Mouse (Mus musculus) cerebellum, adult 8-10 months (tissue): ENCODE results near the gene Cdk5rap2.
A peak's percentile ranks its signal among the peaks of the same experiment; 100 is the strongest.

ENCODE experiments used
- DNase-seq: peaks from one replicate; pipeline ENCODE4 v3.0.0; 2022

Gene Cdk5rap2

DNA sequence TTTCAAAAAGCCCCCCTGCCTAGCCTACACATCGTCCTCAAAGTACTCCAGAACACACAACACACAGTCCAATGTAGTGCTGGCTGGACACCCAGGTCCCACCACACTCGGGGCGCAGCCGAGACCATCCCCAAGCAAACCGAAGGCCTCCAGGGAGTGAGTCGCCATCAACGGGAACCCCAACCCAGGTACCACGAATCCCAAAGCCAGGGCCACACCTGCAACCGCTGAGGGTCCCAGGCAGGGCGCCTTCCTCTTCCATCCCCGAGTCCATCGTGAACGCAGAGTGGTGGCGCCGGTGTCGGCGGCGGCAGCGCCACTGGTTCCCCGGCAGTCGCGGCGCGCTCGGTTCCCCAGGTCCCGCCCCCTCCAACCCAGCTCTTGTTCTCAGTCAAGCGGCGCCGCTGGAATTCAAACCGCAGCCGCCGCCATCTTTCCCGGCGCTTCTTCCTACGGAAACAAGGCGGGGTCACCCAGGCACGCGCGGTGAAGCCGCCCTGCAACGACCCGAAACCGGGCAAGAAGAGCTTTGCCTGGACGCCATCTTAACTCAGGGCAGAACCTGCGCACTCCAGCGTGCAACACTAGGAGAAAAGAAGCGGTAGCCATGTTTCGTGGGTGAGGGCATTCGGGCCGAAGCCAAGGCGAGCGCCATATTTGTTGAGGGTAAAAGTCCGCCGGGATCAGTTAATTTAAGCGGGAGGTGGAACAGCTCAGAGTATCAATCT lies at the start of gene Cdk5rap2:
Gene Cdk5rap2 (minus strand): TSS at position 450 of the 728 bp plus-strand sequence.
- DNase-seq, result peak; percentile 95

- no peak for DNase-seq
These were observed 41.9 kb upstream of the Cdk5rap2 start for GRCm38 (mm10) chr4:70452161-70452560.

GRCm38 (mm10) chr4:70451750-70452149 lies 41.5 kb upstream of the Cdk5rap2 start:
- peak; percentile 50 for DNase-seq

DNA sequence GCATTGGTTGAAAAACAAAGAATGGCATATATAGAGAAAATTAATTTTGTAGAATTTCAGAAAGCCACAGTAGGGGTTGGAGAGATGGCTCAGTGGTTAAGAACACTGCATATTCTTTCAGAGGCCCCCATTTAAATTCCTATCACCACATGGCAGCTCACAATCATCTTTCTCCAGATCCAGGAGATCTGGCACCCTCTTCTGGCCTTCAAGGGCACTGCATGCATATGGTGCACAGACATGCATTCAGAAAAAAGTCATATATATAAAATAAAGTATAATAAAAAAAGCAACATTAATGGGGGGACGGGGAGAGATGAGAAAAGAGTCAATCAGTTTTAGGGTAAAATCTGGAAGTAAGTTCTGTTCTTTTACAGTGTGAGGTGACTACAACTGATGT lies 39.4 kb upstream of the Cdk5rap2 start:
- no peak for DNase-seq

GRCm38 (mm10) chr4:70446774-70447173 lies 36.5 kb upstream of the Cdk5rap2 start:
- no peak for DNase-seq

- no peak for DNase-seq
These were observed 10.0 kb upstream of the Cdk5rap2 start for GRCm38 (mm10) chr4:70420202-70420601.

DNA sequence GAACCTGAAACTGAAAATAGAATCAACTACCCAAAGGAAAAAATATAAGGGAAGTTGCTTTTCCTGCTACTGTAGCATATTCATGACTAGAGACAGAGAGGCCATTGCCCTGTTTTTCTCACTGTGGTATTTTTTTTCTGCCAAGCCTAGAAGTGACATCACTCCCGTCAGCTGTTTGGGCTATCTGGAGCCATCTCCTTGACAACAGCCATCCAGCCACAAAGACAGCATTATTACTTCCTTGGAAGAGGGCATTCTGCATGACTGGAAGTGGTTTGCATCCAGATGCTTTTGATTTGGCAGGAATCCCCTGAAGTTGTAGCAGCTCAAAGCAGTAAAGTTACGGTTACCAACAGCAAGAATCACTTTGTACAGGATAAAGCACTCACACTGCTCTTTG lies 1.9 kb upstream of the Cdk5rap2 start:
- no peak for DNase-seq

- DNase-seq, result no peak
These were observed 787 bp downstream of the Cdk5rap2 start for GRCm38 (mm10) chr4:70409456-70409855.

DNA sequence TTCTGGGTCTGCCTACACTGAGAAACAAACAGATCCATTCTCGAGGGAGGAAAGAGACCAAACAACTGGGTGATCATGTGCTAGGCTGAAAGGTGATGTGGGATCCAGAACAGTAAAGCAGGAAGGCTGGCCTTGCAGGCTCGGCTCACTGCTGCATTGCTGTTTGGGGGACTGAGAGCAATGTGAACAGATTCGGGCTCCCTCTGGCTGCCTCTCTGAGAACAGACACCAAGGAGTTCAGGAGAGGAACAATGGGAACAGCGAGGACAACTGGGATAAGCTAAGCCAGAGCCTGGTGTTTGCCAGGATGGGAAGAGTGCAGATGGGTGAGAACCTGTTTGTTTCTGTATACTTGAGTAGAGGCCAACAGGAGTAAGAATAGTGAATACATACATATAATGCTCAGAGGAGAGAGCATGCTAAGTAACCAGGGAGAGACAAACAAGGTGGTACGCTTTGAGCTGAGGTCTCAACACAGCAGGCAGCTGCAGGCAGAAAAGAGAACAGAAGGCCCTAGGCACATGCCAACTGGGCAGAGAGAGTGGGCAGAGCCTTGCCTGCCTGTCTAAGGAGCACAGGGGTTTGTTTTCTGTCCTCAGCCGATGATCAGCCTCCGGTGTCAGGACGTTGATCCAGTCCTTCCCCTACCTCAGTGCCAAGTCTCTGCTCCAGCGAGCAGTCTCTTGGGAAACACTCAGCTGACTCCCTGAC lies 8.0 kb downstream of the Cdk5rap2 start:
- peak; percentile 69 for DNase-seq

- DNase-seq, result no peak
These were observed 10.8 kb downstream of the Cdk5rap2 start for GRCm38 (mm10) chr4:70399476-70399875.

GRCm38 (mm10) chr4:70399074-70399473 lies 11.2 kb downstream of the Cdk5rap2 start:
- no peak for DNase-seq

GRCm38 (mm10) chr4:70398088-70398487 lies 12.2 kb downstream of the Cdk5rap2 start:
- no peak for DNase-seq

- DNase-seq, result no peak
These were observed 13.5 kb downstream of the Cdk5rap2 start for GRCm38 (mm10) chr4:70396701-70397100.

GRCm38 (mm10) chr4:70394736-70395135 lies 15.5 kb downstream of the Cdk5rap2 start:
- DNase-seq, result no peak

GRCm38 (mm10) chr4:70391760-70392372 lies 18.4 kb downstream of the Cdk5rap2 start:
- DNase-seq, result no peak

DNA sequence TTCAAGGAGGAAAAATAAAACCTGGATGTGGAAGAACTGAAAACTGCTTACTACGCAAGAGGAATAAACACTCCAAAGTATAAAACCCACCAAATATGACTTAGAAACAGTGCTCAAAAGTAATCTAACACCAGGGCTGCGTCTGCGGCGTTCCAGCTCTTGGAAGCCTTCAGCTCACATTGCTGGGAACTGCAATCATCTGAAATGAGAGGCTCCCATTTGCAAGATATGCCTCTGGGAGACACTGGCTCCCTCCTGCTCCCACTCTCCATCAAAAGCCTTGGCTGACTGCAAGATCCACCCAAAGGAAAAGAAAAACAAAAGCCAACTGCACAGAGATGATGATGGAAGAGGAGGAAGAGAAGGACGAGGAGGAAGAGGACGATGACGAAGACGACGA lies 19.2 kb downstream of the Cdk5rap2 start:
- DNase-seq, result no peak

DNA sequence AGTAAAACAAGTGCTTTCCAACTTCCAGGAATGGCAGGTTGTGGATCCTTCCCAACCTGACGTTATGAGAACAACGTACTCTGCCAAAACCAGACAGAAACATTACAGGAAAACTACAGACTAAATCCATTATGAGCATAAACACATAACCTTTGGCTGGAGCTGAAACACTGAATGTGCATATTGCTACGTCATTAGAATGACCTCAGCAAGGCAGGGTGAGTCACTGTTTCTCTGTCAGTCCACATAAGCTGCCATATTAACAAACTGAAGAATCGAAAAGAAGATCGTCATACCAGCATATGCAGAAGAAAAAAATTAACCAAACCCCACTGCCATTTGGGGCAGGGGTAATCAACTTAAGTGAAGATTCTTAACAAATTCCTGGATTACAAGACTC lies 24.0 kb downstream of the Cdk5rap2 start:
- DNase-seq, result no peak

DNA sequence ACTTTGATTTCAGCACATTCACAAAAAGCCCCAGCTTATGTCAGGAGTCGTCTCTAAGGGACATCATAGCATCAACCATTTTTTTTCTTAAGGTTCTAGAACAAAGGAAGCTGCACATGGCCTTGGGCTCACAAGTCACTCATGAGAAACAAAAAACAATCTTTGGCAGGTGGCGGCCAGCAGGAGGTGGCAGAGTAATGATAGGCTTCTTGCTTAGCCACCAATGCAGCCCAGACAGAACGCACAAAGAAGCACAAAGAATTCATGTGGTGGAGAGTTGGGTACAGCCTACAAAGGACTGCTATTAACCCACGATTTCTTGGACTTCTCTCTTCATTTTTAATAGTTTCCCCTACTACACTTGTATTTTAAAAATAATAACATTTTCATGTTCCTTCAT lies 32.9 kb downstream of the Cdk5rap2 start:
- peak; percentile 27 for DNase-seq

GRCm38 (mm10) chr4:70365061-70365858 lies 45.0 kb downstream of the Cdk5rap2 start:
- DNase-seq, result no peak

- no peak for DNase-seq
These were observed 48.9 kb downstream of the Cdk5rap2 start for GRCm38 (mm10) chr4:70361366-70361765.

GRCm38 (mm10) chr4:70355659-70356350 lies 54.4 kb downstream of the Cdk5rap2 start:
- DNase-seq, result peak; percentile 55

- DNase-seq, result no peak
These were observed 55.8 kb downstream of the Cdk5rap2 start for GRCm38 (mm10) chr4:70354448-70354847.
